Mouse (Mus musculus) urinary bladder, postnatal 25 days (tissue): ENCODE measurements around the gene Dlgap1.
"Not testable (repeated sequence)": the region's sequence is repeated elsewhere in the genome, so short reads cannot be mapped to it uniquely, and the experiment has no call there.

ENCODE experiments used
- DNase-seq: peaks from one replicate; pipeline ENCODE4 v3.0.0; 2022; ENCODE audit warnings: low spot score

Dlgap1 gene

GRCm38 (mm10) chr17:70807885-70808284, 839.0 kb downstream of the Dlgap1 start:
- DNase-seq, result no peak

- DNase-seq, result no peak
Measured at GRCm38 (mm10) chr17:70808837-70809236, 840.0 kb downstream of the Dlgap1 start.

GRCm38 (mm10) chr17:70809776-70810175, 840.9 kb downstream of the Dlgap1 start:
- DNase-seq, result no peak

- no peak for DNase-seq
Measured at GRCm38 (mm10) chr17:70810795-70811194, 841.9 kb downstream of the Dlgap1 start.

GRCm38 (mm10) chr17:70815001-70815400, 846.1 kb downstream of the Dlgap1 start:
- DNase-seq, result no peak

- peak; percentile 16 for DNase-seq
Measured at GRCm38 (mm10) chr17:70817862-70818451, 849.1 kb downstream of the Dlgap1 start.

- no peak for DNase-seq
Measured at GRCm38 (mm10) chr17:70823083-70823482, 854.2 kb downstream of the Dlgap1 start.

- DNase-seq, result no peak
Measured at GRCm38 (mm10) chr17:70826227-70826626, 857.4 kb downstream of the Dlgap1 start.

- not testable (repeated sequence) for DNase-seq
Measured at GRCm38 (mm10) chr17:70827463-70828179, 858.7 kb downstream of the Dlgap1 start.

- no peak for DNase-seq
Measured at GRCm38 (mm10) chr17:70828180-70828528, 859.3 kb downstream of the Dlgap1 start.

GRCm38 (mm10) chr17:70828569-70828968, 859.7 kb downstream of the Dlgap1 start:
- no peak for DNase-seq

GRCm38 (mm10) chr17:70829217-70829616, 860.3 kb downstream of the Dlgap1 start:
- DNase-seq, result no peak

- no peak for DNase-seq
Measured at GRCm38 (mm10) chr17:70829943-70830715, 861.3 kb downstream of the Dlgap1 start.

GRCm38 (mm10) chr17:70831591-70831990, 862.7 kb downstream of the Dlgap1 start:
- DNase-seq, result no peak

GRCm38 (mm10) chr17:70832544-70832943, 863.7 kb downstream of the Dlgap1 start:
- no peak for DNase-seq

GRCm38 (mm10) chr17:70834430-70834965, 865.6 kb downstream of the Dlgap1 start:
- DNase-seq, result peak; percentile 41

- no peak for DNase-seq
Measured at GRCm38 (mm10) chr17:70835071-70835790, 866.4 kb downstream of the Dlgap1 start.

GRCm38 (mm10) chr17:70836820-70837219, 867.9 kb downstream of the Dlgap1 start:
- DNase-seq, result no peak

GRCm38 (mm10) chr17:70837474-70837873, 868.6 kb downstream of the Dlgap1 start:
- DNase-seq, result not testable (repeated sequence)

- DNase-seq, result no peak
Measured at GRCm38 (mm10) chr17:70838031-70838430, 869.2 kb downstream of the Dlgap1 start.

GRCm38 (mm10) chr17:70838533-70838932, 869.7 kb downstream of the Dlgap1 start:
- DNase-seq, result no peak

GRCm38 (mm10) chr17:70843252-70843651, 874.4 kb downstream of the Dlgap1 start:
- no peak for DNase-seq
